Mouse (Mus musculus): ENCODE measurements around the gene Tmem87a. TPM values are rescaled to one million over a fixed set of nuclear protein-coding genes. Genes with fewer than 3 reads are reported as not detected.

The Tmem87a gene
- polyA plus RNA-seq, 1 experiment from 2014 or later: 11.3 TPM

GRCm38 (mm10) chr2:120402813-120403212 lies 1.1 kb downstream of the Tmem87a start:
- peak overlapping the region; percentile 70 for H3K4me3 ChIP-seq (replicated peaks)
- no peak for ATAC-seq
- 30% methylated on average over 3 of the region's 3 CpGs for WGBS
- H3K27me3 ChIP-seq (replicated peaks): no peaks in the 10 kb centered on the region
- no peak overlapping the region for H3K9ac ChIP-seq
- H3K4me1 ChIP-seq (replicated peaks): peaks cover 3% of the 10 kb centered on the region
- H3K27ac ChIP-seq: no peak overlapping the region
- H3K4me2 ChIP-seq (replicated peaks): peak overlapping the region; percentile 80
- no peaks in the 10 kb centered on the region for H3K36me3 ChIP-seq
- H3K9me3 ChIP-seq: no peaks in the 10 kb centered on the region

DNA sequence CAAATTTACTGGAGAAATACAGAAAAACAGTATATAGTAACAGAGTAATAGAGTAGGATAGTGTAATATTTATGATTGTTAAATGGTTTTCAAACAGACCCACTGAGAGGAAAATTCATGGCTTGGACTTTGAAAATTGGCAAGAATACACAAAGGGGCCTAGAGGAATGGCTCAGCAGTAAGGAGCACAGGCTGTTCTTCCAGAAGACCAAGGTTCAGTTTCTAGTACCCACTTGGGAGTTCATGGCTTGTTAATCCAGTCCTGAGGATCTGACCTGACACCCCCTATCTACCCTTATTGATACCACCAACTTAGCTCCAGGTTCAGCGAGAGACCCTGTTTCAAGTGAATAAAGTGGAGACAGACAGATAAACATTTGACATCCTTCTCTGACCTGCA lies 6.0 kb downstream of the Tmem87a start:
- H3K36me3 ChIP-seq: peaks cover 10% of the 10 kb centered on the region; the same call in 1 of the 2 replicates
- H3K27me3 ChIP-seq (replicated peaks): no peaks in the 10 kb centered on the region
- ATAC-seq: no peak
- H3K4me3 ChIP-seq (replicated peaks): no peak overlapping the region
- H3K4me2 ChIP-seq (replicated peaks): no peak overlapping the region
- H3K9me3 ChIP-seq: no peaks in the 10 kb centered on the region
- 93% methylated on average over 1 of the region's 1 CpGs for WGBS
- H3K9ac ChIP-seq: no peak overlapping the region
- H3K27ac ChIP-seq: no peak overlapping the region
- H3K4me1 ChIP-seq (replicated peaks): peaks cover 3% of the 10 kb centered on the region

GRCm38 (mm10) chr2:120392406-120392805 lies 11.5 kb downstream of the Tmem87a start:
- Histone ChIP-seq H3K27me3 (replicated peaks) (no peaks in the 10 kb centered on the region), H3K27ac (no peak overlapping the region), H3K9ac (no peak overlapping the region), H3K4me2 (replicated peaks) (no peak overlapping the region), H3K4me3 (replicated peaks) (no peak overlapping the region), H3K4me1 (replicated peaks) (no peaks in the 10 kb centered on the region), H3K9me3 (no peaks in the 10 kb centered on the region), H3K36me3 (peaks cover 24% of the 10 kb centered on the region)
- ATAC-seq: no peak

- Histone ChIP-seq H3K9me3 (no peaks in the 10 kb centered on the region), H3K27ac (no peak overlapping the region), H3K36me3 (peaks cover 21% of the 10 kb centered on the region), H3K4me3 (replicated peaks) (no peak overlapping the region), H3K4me2 (replicated peaks) (no peak overlapping the region), H3K9ac (no peak overlapping the region), H3K4me1 (replicated peaks) (no peaks in the 10 kb centered on the region), H3K27me3 (replicated peaks) (no peaks in the 10 kb centered on the region)
- no peak for ATAC-seq
- WGBS: 97% methylated on average over 1 of the region's 1 CpGs
These were observed 13.0 kb downstream of the Tmem87a start for GRCm38 (mm10) chr2:120390934-120391333.

GRCm38 (mm10) chr2:120389376-120389775 lies 14.5 kb downstream of the Tmem87a start:
- ATAC-seq: no peak
- WGBS: 50% methylated on average over 3 of the region's 3 CpGs
- H3K27me3 ChIP-seq (replicated peaks): no peaks in the 10 kb centered on the region
- no peaks in the 10 kb centered on the region for H3K4me1 ChIP-seq (replicated peaks)
- no peak overlapping the region for H3K27ac ChIP-seq
- no peak overlapping the region for H3K9ac ChIP-seq
- H3K4me2 ChIP-seq (replicated peaks): no peak overlapping the region
- H3K36me3 ChIP-seq: peaks cover 21% of the 10 kb centered on the region
- no peaks in the 10 kb centered on the region for H3K9me3 ChIP-seq
- H3K4me3 ChIP-seq (replicated peaks): no peak overlapping the region

DNA sequence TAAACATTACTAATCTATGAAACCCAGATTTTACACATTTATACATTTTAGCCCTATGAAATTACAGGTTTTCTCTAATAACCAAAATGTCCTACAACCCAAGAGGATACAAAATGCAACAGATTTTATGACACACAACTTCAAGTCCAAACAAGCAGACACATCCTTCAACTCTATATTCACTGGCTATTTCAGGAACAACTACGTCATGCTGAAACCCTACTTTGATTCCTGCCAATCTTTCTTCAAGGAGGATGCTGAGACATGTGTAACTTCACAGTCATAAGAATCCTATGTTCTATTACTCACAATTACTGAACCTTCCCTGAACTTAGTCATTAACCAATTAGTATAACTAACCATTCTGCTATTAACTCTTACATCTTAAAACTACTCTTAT lies 16.6 kb downstream of the Tmem87a start:
- Histone ChIP-seq H3K27ac (no peak overlapping the region), H3K9ac (no peak overlapping the region), H3K4me3 (replicated peaks) (no peak overlapping the region), H3K4me1 (replicated peaks) (no peaks in the 10 kb centered on the region), H3K36me3 (peaks cover 18% of the 10 kb centered on the region), H3K9me3 (no peaks in the 10 kb centered on the region), H3K27me3 (replicated peaks) (no peaks in the 10 kb centered on the region), H3K4me2 (replicated peaks) (no peak overlapping the region)
- 91% methylated on average over 1 of the region's 1 CpGs for WGBS
- ATAC-seq: no peak

GRCm38 (mm10) chr2:120386264-120386663 lies 17.6 kb downstream of the Tmem87a start:
- Histone ChIP-seq H3K9me3 (no peaks in the 10 kb centered on the region), H3K27ac (no peak overlapping the region), H3K36me3 (peaks cover 18% of the 10 kb centered on the region), H3K4me2 (replicated peaks) (no peak overlapping the region), H3K27me3 (replicated peaks) (no peaks in the 10 kb centered on the region), H3K4me3 (replicated peaks) (no peak overlapping the region), H3K4me1 (replicated peaks) (no peaks in the 10 kb centered on the region), H3K9ac (no peak overlapping the region)
- 90% methylated on average over 1 of the region's 1 CpGs for WGBS
- ATAC-seq: no peak

DNA sequence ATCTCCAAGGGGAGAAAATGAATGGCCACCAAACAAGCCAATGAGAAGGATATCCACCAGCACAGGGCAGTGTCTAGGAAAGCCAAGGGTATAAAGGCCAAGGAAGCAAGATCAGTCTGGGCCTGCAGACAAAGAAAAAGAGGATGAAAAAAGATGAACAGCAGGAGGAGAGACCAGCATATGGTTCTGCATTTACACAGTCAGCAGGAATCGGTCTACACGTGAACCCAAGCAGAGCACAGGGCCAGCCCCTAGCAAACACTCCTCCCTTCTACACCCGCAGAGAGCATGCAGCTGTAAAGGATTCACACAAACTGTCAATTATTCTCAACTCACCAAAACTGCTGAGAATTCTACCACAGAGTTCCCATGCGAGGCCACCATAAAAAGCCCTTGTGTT lies 30.1 kb downstream of the Tmem87a start:
- H3K4me1 ChIP-seq (replicated peaks): no peaks in the 10 kb centered on the region
- no peaks in the 10 kb centered on the region for H3K27me3 ChIP-seq (replicated peaks)
- H3K4me3 ChIP-seq (replicated peaks): no peak overlapping the region
- no peaks in the 10 kb centered on the region for H3K9me3 ChIP-seq
- peaks cover 24% of the 10 kb centered on the region for H3K36me3 ChIP-seq
- H3K27ac ChIP-seq: no peak overlapping the region
- H3K4me2 ChIP-seq (replicated peaks): no peak overlapping the region
- 81% methylated on average over 4 of the region's 4 CpGs for WGBS
- H3K9ac ChIP-seq: no peak overlapping the region
- ATAC-seq: no peak

GRCm38 (mm10) chr2:120367416-120368207 lies 36.3 kb downstream of the Tmem87a start:
- 94% methylated on average over 4 of the region's 4 CpGs for WGBS
- no peaks in the 10 kb centered on the region for H3K27me3 ChIP-seq (replicated peaks)
- H3K9me3 ChIP-seq: no peaks in the 10 kb centered on the region
- no peak overlapping the region for H3K4me3 ChIP-seq (replicated peaks)
- H3K36me3 ChIP-seq: peaks cover 19% of the 10 kb centered on the region
- H3K4me2 ChIP-seq (replicated peaks): no peak overlapping the region
- H3K4me1 ChIP-seq (replicated peaks): no peaks in the 10 kb centered on the region
- peak; percentile 53 for ATAC-seq
- H3K9ac ChIP-seq: no peak overlapping the region
- 0 out of 2 replicates have a peak overlapping the region, but pooled peaks have one; percentile 13 for H3K27ac ChIP-seq

- 86% methylated on average over 3 of the region's 3 CpGs for WGBS
- H3K27me3 ChIP-seq (replicated peaks): no peaks in the 10 kb centered on the region
- no peaks in the 10 kb centered on the region for H3K9me3 ChIP-seq
- H3K36me3 ChIP-seq: peaks cover 16% of the 10 kb centered on the region; the same call in 1 of the 2 replicates
- H3K4me2 ChIP-seq (replicated peaks): no peak overlapping the region
- no peak overlapping the region for H3K9ac ChIP-seq
- H3K4me1 ChIP-seq (replicated peaks): no peaks in the 10 kb centered on the region
- ATAC-seq: no peak
- H3K27ac ChIP-seq: no peak overlapping the region
- H3K4me3 ChIP-seq (replicated peaks): no peak overlapping the region
These were observed 37.4 kb downstream of the Tmem87a start for GRCm38 (mm10) chr2:120366501-120366900.

GRCm38 (mm10) chr2:120360425-120360824 lies 43.5 kb downstream of the Tmem87a start:
- 52% methylated on average over 1 of the region's 1 CpGs for WGBS
- Histone ChIP-seq H3K4me1 (replicated peaks) (no peaks in the 10 kb centered on the region), H3K27ac (no peak overlapping the region), H3K9me3 (no peaks in the 10 kb centered on the region), H3K4me3 (replicated peaks) (no peak overlapping the region), H3K27me3 (replicated peaks) (no peaks in the 10 kb centered on the region), H3K4me2 (replicated peaks) (no peak overlapping the region), H3K36me3 (peaks cover 19% of the 10 kb centered on the region), H3K9ac (no peak overlapping the region)
- no peak for ATAC-seq

- peak within 1 kb of the TSS; percentile 65 for H3K27ac ChIP-seq
- peak within 1 kb of the TSS; percentile 68 for H3K4me2 ChIP-seq (replicated peaks)
These were observed 50.9 kb downstream of the Tmem87a start, which contains the start of gene Vps39 for GRCm38 (mm10) chr2:120352682-120353646. TSS of gene Vps39 (minus strand) at chr2:120353137.

More at GRCm38 (mm10) chr2:120352682-120353646, 50.9 kb downstream of the Tmem87a start, which contains the start of gene Vps39:
- Histone ChIP-seq H3K36me3 (peaks cover 22% of the 10 kb centered on the region), H3K4me1 (replicated peaks) (peaks cover 5% of the 10 kb centered on the region; the same call in 1 of the 2 replicates), H3K9ac (peak within 1 kb of the TSS; percentile 84), H3K9me3 (no peaks in the 10 kb centered on the region), H3K27me3 (replicated peaks) (no peaks in the 10 kb centered on the region), H3K4me3 (replicated peaks) (peak within 1 kb of the TSS; percentile 83)
- 11% methylated on average over 44 of the region's 44 CpGs for WGBS
- peak; percentile 95 for ATAC-seq
